Mouse (Mus musculus): ENCODE results near the gene Gm13102. TPM values are rescaled to one million over a fixed set of nuclear protein-coding genes. Genes with fewer than 3 reads are reported as not detected.
"Not testable (repeated sequence)": the region's sequence is repeated elsewhere in the genome, so short reads cannot be mapped to it uniquely, and the experiment has no call there.

Gene Gm13102
- polyA plus RNA-seq (2016; fragmentation: Nextera tagmentation; extraction: Ambion mirVana), result not detected in 2 replicates

- ATAC-seq (ENCODE audit: insufficient number of reproducible peaks, insufficient read depth, low FRiP score, low TSS enrichment, low read depth); H3K27me3 ChIP-seq: not testable (repeated sequence)
- WGBS, result 80% methylated on average over 1 of the region's 2 CpGs
Observed at GRCm38 (mm10) chr4:144106174-144106573, at the start of gene Gm13102. TSS of gene Gm13102 (plus strand) at chr4:144106474.

GRCm38 (mm10) chr4:144058826-144059225, 47.4 kb upstream of the Gm13102 start, which contains the start of gene Pramel4:
TSS of gene Pramel4 (plus strand) at chr4:144059126.
- 91% methylated on average over 3 of the region's 3 CpGs for WGBS
- H3K4me3 ChIP-seq (replicated peaks); ATAC-seq (ENCODE audit: insufficient number of reproducible peaks, insufficient read depth, low FRiP score, low TSS enrichment, low read depth); H3K4me1 ChIP-seq (replicated peaks); H3K9ac ChIP-seq (replicated peaks); H3K36me3 ChIP-seq; H3K27me3 ChIP-seq; H3K9me3 ChIP-seq; H3K27ac ChIP-seq; H3K4me2 ChIP-seq: not testable (repeated sequence)

More at GRCm38 (mm10) chr4:144106174-144106573, at the start of gene Gm13102:
- H3K27ac ChIP-seq; H3K4me1 ChIP-seq (replicated peaks); H3K4me2 ChIP-seq; H3K9me3 ChIP-seq; H3K4me3 ChIP-seq (replicated peaks); H3K36me3 ChIP-seq; H3K9ac ChIP-seq (replicated peaks): not testable (repeated sequence)

Other genes with a start within 250 kb of the Gm13102 start
- gene Pramef6, start 206.1 kb upstream of the Gm13102 start, polyA plus RNA-seq (2016; fragmentation: Nextera tagmentation; extraction: Ambion mirVana), result not detected in 2 replicates
- not detected in 2 replicates for gene Pramef25, start 155.5 kb upstream of the Gm13102 start, polyA plus RNA-seq (2016; fragmentation: Nextera tagmentation; extraction: Ambion mirVana)
- not detected in 2 replicates for gene Gm13101, start 139.5 kb upstream of the Gm13102 start, polyA plus RNA-seq (2016; fragmentation: Nextera tagmentation; extraction: Ambion mirVana)
- not detected in 2 replicates for gene Pramef17, start 112.1 kb upstream of the Gm13102 start, polyA plus RNA-seq (2016; fragmentation: Nextera tagmentation; extraction: Ambion mirVana)
- not detected in 2 replicates for gene Pramel4, start 47.3 kb upstream of the Gm13102 start, polyA plus RNA-seq (2016; fragmentation: Nextera tagmentation; extraction: Ambion mirVana)
- not detected in 2 replicates for gene Oog3, start 56.2 kb downstream of the Gm13102 start, polyA plus RNA-seq (2016; fragmentation: Nextera tagmentation; extraction: Ambion mirVana)
- not detected in 2 replicates for gene Oog2, start 84.2 kb downstream of the Gm13102 start, polyA plus RNA-seq (2016; fragmentation: Nextera tagmentation; extraction: Ambion mirVana)
- gene C87977, start 106.8 kb downstream of the Gm13102 start, polyA plus RNA-seq (2016; fragmentation: Nextera tagmentation; extraction: Ambion mirVana), result not detected in 2 replicates
- not detected in 2 replicates for gene Pramel5, start 174.0 kb downstream of the Gm13102 start, polyA plus RNA-seq (2016; fragmentation: Nextera tagmentation; extraction: Ambion mirVana)
- not detected in 2 replicates for gene Gm13128, start 223.8 kb downstream of the Gm13102 start, polyA plus RNA-seq (2016; fragmentation: Nextera tagmentation; extraction: Ambion mirVana)

All from limb, embryonic 12.5 days (tissue).